Mouse (Mus musculus): Measurements from ENCODE around the gene Osbpl11. TPM values are rescaled to one million over a fixed set of nuclear protein-coding genes. Genes with fewer than 3 reads are reported as not detected.

The Osbpl11 gene
- polyA plus RNA-seq, 1 experiment = 6.9 TPM

DNA sequence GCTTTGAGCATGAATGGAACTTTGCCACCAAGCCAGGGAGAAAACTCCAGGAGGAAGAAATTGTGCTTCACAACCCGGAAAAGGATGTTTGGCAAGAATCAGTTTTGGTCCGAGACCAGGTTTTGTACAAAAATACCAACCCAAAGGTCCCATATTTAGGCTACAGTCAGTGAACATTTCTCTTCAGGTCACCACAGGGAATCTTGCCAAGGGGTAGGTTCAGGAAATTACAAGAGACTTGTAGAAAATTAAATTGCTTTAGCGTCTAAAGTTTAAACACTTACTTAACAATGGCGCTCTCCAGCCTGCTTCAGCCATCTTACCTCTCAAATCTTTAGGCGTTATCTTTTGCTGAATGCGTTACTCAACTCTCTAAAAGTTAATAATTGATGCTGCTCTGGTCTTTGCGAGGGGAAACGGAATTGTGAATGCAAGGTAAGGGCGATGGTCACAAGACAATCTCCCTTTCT, 65.8 kb downstream of the Osbpl11 start:
- no peaks in the 10 kb centered on the region for H3K36me3 ChIP-seq (ENCODE audit: control insufficient read depth, insufficient read depth, low read length)
- H3K4me3 ChIP-seq (ENCODE audit: extremely low read depth, insufficient read depth, insufficient read length) = peak overlapping the region; percentile 87
- WGBS = 3% methylated on average over 9 of the region's 9 CpGs
- H3K27me3 ChIP-seq (ENCODE audit: control insufficient read depth, insufficient read depth, low read length) = no peaks in the 10 kb centered on the region
- peak overlapping the region; percentile 38; the same call in 1 of the 2 replicates for H3K27ac ChIP-seq (ENCODE audit: insufficient read depth, low read length)
- no peak for TF ChIP-seq POLR2A (IDR thresholded peaks at IDR 0.05; ENCODE audit: low read depth, low read length)
- no peak for TF ChIP-seq CTCF (IDR thresholded peaks at IDR 0.05; ENCODE audit: extremely low read depth, insufficient read depth, insufficient read length, insufficient replicate concordance)
- no peak for DNase-seq (ENCODE audit: low read depth in 1 of 2, low spot score in 2 of 2)
- H3K4me1 ChIP-seq (ENCODE audit: control insufficient read depth, insufficient read depth, insufficient read length) = no peaks in the 10 kb centered on the region

DNA sequence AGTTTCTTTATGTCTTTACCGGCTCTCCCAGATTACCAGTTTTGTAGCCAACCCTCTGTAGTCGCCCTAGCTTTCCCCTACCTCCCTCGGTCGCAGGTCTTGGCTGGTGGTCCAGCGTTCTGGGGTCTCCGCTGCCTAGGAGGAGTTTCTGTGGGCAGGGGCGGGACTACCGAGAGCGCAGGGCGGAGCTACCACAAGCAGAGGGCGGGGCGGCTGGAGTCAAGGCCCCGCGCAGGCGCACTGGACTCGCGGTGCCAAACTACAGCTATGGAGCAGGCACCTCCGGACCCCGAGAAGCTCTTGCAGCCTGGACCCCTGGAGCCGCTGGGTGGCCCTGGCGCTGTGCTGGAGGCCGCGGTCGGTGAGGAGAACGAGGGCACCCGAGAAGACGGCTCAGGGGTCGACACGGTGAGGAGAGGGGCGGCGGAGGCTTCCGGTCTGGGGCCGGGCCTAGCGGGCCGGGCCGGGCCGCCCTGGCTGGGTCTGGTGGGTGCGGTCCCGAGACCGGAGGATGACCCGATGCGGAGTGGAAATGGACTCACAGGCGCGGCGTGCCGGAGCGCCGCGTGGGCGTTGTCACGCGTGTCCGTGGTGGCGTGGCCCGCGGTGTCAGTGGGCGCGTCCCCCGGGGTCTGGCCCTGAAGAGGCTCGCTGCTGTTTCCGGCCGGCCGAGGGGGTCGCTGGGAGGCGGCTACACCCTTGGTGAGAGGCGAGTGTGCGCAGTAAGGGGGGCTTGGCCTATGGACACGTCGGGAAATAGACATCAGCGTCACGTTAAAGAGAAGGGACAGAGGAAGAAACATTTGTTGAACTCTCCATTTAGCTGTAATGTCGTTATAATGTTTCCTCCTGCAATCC, 66.6 kb downstream of the Osbpl11 start, which contains the start of gene Snx4:
Gene Snx4, plus strand, starts transcription at position 249 of the 858 bp plus-strand sequence.
- H3K4me3 ChIP-seq (ENCODE audit: extremely low read depth, insufficient read depth, insufficient read length) = peak within 1 kb of the TSS; percentile 87
- H3K27me3 ChIP-seq (ENCODE audit: control insufficient read depth, insufficient read depth, low read length) = no peaks in the 10 kb centered on the region
- TF ChIP-seq POLR2A (IDR thresholded peaks at IDR 0.05; ENCODE audit: low read depth, low read length) (no peak; the same call in 1 of the 2 replicates), CTCF (IDR thresholded peaks at IDR 0.05; ENCODE audit: extremely low read depth, insufficient read depth, insufficient read length, insufficient replicate concordance) (no peak)
- WGBS = under 1% methylated on average over 72 of the region's 72 CpGs
- no peaks in the 10 kb centered on the region for H3K36me3 ChIP-seq (ENCODE audit: control insufficient read depth, insufficient read depth, low read length)
- peak; percentile 78 to 92 for DNase-seq (ENCODE audit: low read depth in 1 of 2, low spot score in 2 of 2)
- H3K4me1 ChIP-seq (ENCODE audit: control insufficient read depth, insufficient read depth, insufficient read length) = no peaks in the 10 kb centered on the region
- H3K27ac ChIP-seq (ENCODE audit: insufficient read depth, low read length) = peak within 1 kb of the TSS; percentile 86

DNA sequence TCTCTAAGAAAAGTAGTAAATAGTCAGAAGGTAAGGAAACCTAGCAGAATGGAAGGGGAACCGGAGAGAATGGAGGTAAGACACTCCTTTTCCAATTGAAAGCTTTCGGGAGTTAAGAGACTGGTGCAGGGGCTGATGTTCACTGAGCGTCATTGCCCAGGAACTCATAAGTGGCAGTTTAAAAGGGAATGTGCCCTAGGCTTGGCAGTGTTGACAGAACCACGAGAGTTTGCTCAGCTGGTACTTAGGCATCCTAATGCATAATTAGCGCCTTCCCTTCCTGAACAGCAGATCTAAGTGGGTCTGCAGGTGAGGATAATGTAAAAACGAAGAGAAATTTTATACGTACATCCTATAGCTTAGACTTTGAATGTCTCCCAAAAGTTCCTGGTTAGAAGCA, 70.7 kb downstream of the Osbpl11 start:
- WGBS = 83% methylated on average over 7 of the region's 7 CpGs
- no peaks in the 10 kb centered on the region for H3K36me3 ChIP-seq (ENCODE audit: control insufficient read depth, insufficient read depth, low read length)
- no peaks in the 10 kb centered on the region for H3K27me3 ChIP-seq (ENCODE audit: control insufficient read depth, insufficient read depth, low read length)
- peaks cover 4% of the 10 kb centered on the region; the same call in 1 of the 2 replicates for H3K4me1 ChIP-seq (ENCODE audit: control insufficient read depth, insufficient read depth, insufficient read length)
- TF ChIP-seq CTCF (IDR thresholded peaks at IDR 0.05; ENCODE audit: extremely low read depth, insufficient read depth, insufficient read length, insufficient replicate concordance) (no peak), POLR2A (IDR thresholded peaks at IDR 0.05; ENCODE audit: low read depth, low read length) (no peak)
- H3K27ac ChIP-seq (ENCODE audit: insufficient read depth, low read length) = no peak overlapping the region
- no peak overlapping the region for H3K4me3 ChIP-seq (ENCODE audit: extremely low read depth, insufficient read depth, insufficient read length)
- DNase-seq (ENCODE audit: low read depth in 1 of 2, low spot score in 2 of 2) = no peak

DNA sequence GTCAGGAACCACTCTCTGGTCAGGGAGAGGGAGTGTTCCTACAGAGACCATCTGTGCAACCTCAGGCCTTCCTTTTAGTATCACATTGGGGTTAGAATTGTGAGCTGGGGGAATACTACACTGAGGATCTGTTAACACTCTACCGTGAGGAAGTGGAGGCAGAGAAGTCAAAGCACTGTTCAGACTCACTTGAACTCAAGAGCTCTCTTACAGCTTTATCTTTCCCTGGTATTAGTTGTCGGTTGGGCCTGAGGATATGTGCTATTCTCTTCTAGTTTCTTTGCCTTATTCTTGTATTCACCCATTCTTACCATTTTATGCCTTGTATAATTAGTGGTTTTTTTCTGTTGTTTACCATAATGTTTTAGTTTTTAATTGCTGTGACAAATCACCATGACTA, 73.7 kb downstream of the Osbpl11 start:
- no peaks in the 10 kb centered on the region for H3K36me3 ChIP-seq (ENCODE audit: control insufficient read depth, insufficient read depth, low read length)
- 51% methylated on average over 2 of the region's 2 CpGs for WGBS
- TF ChIP-seq POLR2A (IDR thresholded peaks at IDR 0.05; ENCODE audit: low read depth, low read length) (no peak), CTCF (IDR thresholded peaks at IDR 0.05; ENCODE audit: extremely low read depth, insufficient read depth, insufficient read length, insufficient replicate concordance) (no peak)
- no peak overlapping the region for H3K27ac ChIP-seq (ENCODE audit: insufficient read depth, low read length)
- H3K27me3 ChIP-seq (ENCODE audit: control insufficient read depth, insufficient read depth, low read length) = no peaks in the 10 kb centered on the region
- no peak overlapping the region for H3K4me3 ChIP-seq (ENCODE audit: extremely low read depth, insufficient read depth, insufficient read length)
- no peak for DNase-seq (ENCODE audit: low read depth in 1 of 2, low spot score in 2 of 2)
- peaks cover 13% of the 10 kb centered on the region; the same call in 1 of the 2 replicates for H3K4me1 ChIP-seq (ENCODE audit: control insufficient read depth, insufficient read depth, insufficient read length)

DNA sequence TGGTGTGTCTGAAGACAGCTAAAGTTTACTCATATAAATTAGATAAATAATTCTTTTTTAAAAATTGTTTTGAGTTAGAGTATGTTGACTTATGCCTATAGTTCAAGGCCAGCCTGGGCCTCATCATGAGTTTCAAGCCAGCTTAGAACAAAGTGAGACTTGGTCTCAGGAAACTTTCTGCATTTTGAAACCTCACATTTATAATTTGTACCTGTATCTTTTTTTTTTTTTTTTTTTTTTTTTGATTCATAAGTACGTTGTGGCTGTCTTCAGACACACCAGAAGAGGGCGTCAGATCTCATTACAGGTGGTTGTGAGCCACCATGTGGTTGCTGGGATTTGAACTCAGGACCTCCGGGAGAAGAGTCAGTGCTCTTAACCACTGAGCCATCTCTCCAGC, 75.0 kb downstream of the Osbpl11 start:
- H3K27me3 ChIP-seq (ENCODE audit: control insufficient read depth, insufficient read depth, low read length) = no peaks in the 10 kb centered on the region
- H3K4me3 ChIP-seq (ENCODE audit: extremely low read depth, insufficient read depth, insufficient read length) = no peak overlapping the region
- no peak for DNase-seq (ENCODE audit: low read depth in 1 of 2, low spot score in 2 of 2)
- no peak for TF ChIP-seq CTCF (IDR thresholded peaks at IDR 0.05; ENCODE audit: extremely low read depth, insufficient read depth, insufficient read length, insufficient replicate concordance)
- 82% methylated on average over 3 of the region's 3 CpGs for whole genome bisulfite sequencing
- peaks cover 13% of the 10 kb centered on the region; the same call in 1 of the 2 replicates for H3K4me1 ChIP-seq (ENCODE audit: control insufficient read depth, insufficient read depth, insufficient read length)
- H3K27ac ChIP-seq (ENCODE audit: insufficient read depth, low read length) = no peak overlapping the region
- H3K36me3 ChIP-seq (ENCODE audit: control insufficient read depth, insufficient read depth, low read length) = peaks cover 2% of the 10 kb centered on the region; the same call in 1 of the 2 replicates

DNA sequence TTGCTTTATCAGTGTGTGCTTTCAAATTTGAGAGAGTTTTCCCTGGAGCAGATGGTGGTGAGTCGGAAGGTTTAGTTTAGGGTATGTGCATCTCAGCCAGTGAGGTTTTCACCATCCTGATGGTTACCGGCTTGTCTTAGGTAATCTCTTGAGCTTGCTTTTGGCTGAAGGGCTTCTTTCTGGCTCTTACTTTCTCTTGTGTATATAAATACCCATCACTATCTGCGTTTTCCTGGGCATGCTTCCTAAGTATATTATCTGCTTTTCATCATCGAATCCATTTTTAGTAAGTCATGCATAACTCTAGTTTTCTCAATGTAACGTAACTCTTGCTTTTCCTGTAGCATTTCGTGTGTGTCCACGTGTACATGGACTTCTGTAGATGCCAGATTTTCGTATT, 76.0 kb downstream of the Osbpl11 start:
- peak overlapping the region; percentile 5; the same call in 1 of the 2 replicates for H3K27ac ChIP-seq (ENCODE audit: insufficient read depth, low read length)
- no peak for DNase-seq (ENCODE audit: low read depth in 1 of 2, low spot score in 2 of 2)
- WGBS = 42% methylated on average over 8 of the region's 8 CpGs

More for the DNA sequence above, 76.0 kb downstream of the Osbpl11 start:
- Histone ChIP-seq H3K36me3 (ENCODE audit: control insufficient read depth, insufficient read depth, low read length) (peaks cover 8% of the 10 kb centered on the region; the same call in 1 of the 2 replicates), H3K4me3 (ENCODE audit: extremely low read depth, insufficient read depth, insufficient read length) (no peak overlapping the region), H3K27me3 (ENCODE audit: control insufficient read depth, insufficient read depth, low read length) (no peaks in the 10 kb centered on the region), H3K4me1 (ENCODE audit: control insufficient read depth, insufficient read depth, insufficient read length) (peaks cover 13% of the 10 kb centered on the region; the same call in 1 of the 2 replicates)
- no peak for TF ChIP-seq POLR2A (IDR thresholded peaks at IDR 0.05; ENCODE audit: low read depth, low read length)
- TF ChIP-seq CTCF (IDR thresholded peaks at IDR 0.05; ENCODE audit: extremely low read depth, insufficient read depth, insufficient read length, insufficient replicate concordance) = no peak

All from spleen, adult 2 months (tissue).